Mouse (Mus musculus) brain, embryonic 14.5 days (tissue): ENCODE measurements around the gene Ppcdc. TPM values are rescaled to one million over a fixed set of nuclear protein-coding genes. Genes with fewer than 3 reads are reported as not detected.

Experiments used
- DNase-seq: peaks from one replicate; pipeline ENCODE4 v3.0.0-alpha.2; 2011; ENCODE audit warnings: low read depth
- CTCF ChIP-seq: fragments of 200-500 bp; IDR thresholded peaks from 2 replicates; pipeline ENCODE4 v1.5.1; 2012; ENCODE audit warnings: inconsistent platforms, mild to moderate bottlenecking, moderate library complexity, borderline replicate concordance; ENCODE audit not compliant: insufficient read depth, insufficient read length; ENCODE audit errors: extremely low read depth
- POLR2A ChIP-seq: fragments of 200-500 bp; IDR thresholded peaks from 2 replicates; pipeline ENCODE4 v1.6.1; 2012; ENCODE audit warnings: mild to moderate bottlenecking, inconsistent platforms, borderline replicate concordance; ENCODE audit not compliant: poor library complexity, insufficient read depth, insufficient read length, severe bottlenecking; ENCODE audit errors: extremely low read depth
- polyA plus RNA-seq: library from polyadenylated mRNA; depleted of rRNA; stranded (reverse); fragments of >200 nt; gene quantifications from 2 replicates; pipeline ENCODE4 v1.2.3, GENCODE M21; 2012

The Ppcdc gene
- polyA plus RNA-seq, 1 experiment, result 17.9 TPM

- DNase-seq, result no peak
- no peak for TF ChIP-seq CTCF
- no peak for TF ChIP-seq POLR2A
Measured at GRCm38 (mm10) chr9:57452624-57453462, 12.9 kb upstream of the Ppcdc start.

GRCm38 (mm10) chr9:57449715-57450114 lies 9.8 kb upstream of the Ppcdc start:
- TF ChIP-seq POLR2A (no peak), CTCF (peak; percentile 28; the same call in 1 of the 2 replicates)

DNA sequence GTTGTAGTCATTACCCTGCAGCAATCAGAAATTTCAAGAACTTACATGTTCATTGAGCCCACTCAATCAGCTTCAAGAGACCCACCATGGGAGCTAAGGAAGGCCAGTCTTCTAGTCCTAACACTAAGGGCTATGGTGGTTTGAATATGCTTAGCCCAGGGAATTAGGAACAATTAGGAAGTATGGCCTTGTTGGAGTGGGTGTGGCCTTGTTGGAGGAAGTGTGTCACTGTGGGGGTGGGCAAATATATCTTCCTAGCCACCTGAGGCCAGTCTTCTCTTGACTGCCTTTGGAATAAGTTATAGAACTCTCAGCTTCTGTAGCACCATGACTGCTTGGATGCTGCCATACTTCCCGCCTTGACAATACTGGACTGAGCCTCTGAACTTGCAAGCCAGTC lies 696 bp upstream of the Ppcdc start:
- DNase-seq, result no peak

More at GRCm38 (mm10) chr9:57449715-57450114, 9.8 kb upstream of the Ppcdc start:
- no peak for DNase-seq

GRCm38 (mm10) chr9:57439083-57439482 lies 841 bp downstream of the Ppcdc start:
- TF ChIP-seq CTCF (no peak), POLR2A (no peak)
- DNase-seq, result no peak

More for the DNA sequence above, 696 bp upstream of the Ppcdc start:
- no peak for TF ChIP-seq CTCF
- TF ChIP-seq POLR2A, result no peak

- TF ChIP-seq CTCF (no peak), POLR2A (no peak)
- no peak for DNase-seq
Measured at GRCm38 (mm10) chr9:57437896-57438614, 1.9 kb downstream of the Ppcdc start.

DNA sequence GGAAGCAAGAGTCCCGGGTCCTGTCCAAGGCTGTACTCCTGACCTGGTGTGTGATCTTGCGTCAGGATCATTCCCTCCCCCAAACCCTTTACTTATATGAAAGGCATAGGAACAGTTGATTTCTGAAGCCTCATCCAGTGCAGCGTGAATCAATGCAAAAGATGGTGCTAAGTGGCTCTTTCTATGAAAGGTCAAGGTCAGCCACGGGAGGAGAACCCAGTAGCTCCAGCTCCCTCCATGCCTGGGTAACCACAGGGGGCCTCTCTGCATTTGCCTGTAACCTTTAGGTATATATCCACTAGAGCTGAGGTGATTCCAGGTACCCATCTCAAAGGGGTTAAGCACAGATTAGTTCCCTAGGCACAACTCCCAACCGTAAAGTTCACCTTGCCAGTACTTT lies 3.8 kb downstream of the Ppcdc start:
- TF ChIP-seq CTCF (no peak), POLR2A (no peak)
- DNase-seq, result no peak

GRCm38 (mm10) chr9:57434405-57435165 lies 5.3 kb downstream of the Ppcdc start:
- DNase-seq, result no peak
- TF ChIP-seq CTCF (no peak), POLR2A (no peak)

GRCm38 (mm10) chr9:57433097-57434032 lies 6.6 kb downstream of the Ppcdc start:
- DNase-seq, result peak; percentile 82
- TF ChIP-seq POLR2A, result no peak
- peak; percentile 91 for TF ChIP-seq CTCF

DNA sequence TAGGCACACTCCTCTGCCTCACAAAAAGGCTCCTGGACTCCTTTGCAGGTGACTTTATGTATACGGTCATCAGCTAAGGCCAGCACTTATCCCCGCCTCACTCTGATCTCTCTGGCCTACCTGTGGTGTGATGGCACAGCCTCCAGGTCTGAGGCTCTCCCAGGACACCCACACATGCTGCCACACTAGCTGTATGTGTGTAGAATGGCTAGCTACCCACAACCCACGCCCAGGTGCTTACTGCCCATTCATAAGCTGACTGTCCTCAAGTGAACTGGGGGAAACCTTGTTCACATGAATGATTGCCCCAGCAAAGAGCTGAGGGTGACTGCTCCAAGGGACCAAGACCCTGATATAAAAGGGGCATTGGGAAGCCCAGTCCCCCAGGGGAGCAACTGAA lies 7.4 kb downstream of the Ppcdc start:
- no peak for DNase-seq
- TF ChIP-seq POLR2A (no peak), CTCF (no peak)

DNA sequence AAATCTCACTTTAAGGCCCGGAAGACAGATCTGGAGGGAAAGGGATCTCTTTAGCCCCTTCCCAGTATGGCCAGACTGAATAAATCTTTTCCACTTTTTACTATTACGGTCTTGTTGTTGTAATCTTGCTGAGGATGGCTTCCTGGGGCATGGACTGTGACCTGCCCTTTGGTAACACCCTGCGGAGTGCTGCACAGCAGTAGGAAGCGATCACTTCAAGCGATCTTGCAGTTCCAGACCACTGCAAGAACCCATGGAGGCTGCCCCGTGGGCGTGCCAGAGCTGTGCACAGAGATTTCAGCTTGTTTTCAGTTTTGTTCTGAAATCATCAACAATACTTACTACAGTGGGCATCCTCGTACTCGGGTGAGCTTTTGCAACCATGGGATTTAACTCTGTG lies 8.7 kb downstream of the Ppcdc start:
- no peak for TF ChIP-seq CTCF
- TF ChIP-seq POLR2A, result no peak
- no peak for DNase-seq
